Mouse (Mus musculus): ENCODE measurements around the gene Nxn.

- TF ChIP-seq CTCF (IDR thresholded peaks at IDR 0.05; ENCODE audit: low read depth) (0 out of 2 replicates have a peak, but pooled peaks have one; percentile 5), EP300 (IDR thresholded peaks at IDR 0.05; ENCODE audit: low read depth) (no peak)
These were observed 20.2 kb upstream of the Nxn start for GRCm38 (mm10) chr11:76419179-76419578.

Measured in heart, postnatal 0 days (tissue).